Mouse (Mus musculus): ENCODE results near the gene Eva1b. TPM values are rescaled to one million over a fixed set of nuclear protein-coding genes. Genes with fewer than 3 reads are reported as not detected.

Eva1b gene
- polyA plus RNA-seq, 1 experiment from 2014 or later = 39.5 TPM

- H3K4me1 ChIP-seq = peaks cover 38% of the 10 kb centered on the region
- no peak overlapping the region for H3K4me3 ChIP-seq
- peaks cover 79% of the 10 kb centered on the region for H3K36me3 ChIP-seq
- peak overlapping the region; percentile 63 for H3K27ac ChIP-seq
- H3K27me3 ChIP-seq (ENCODE audit: insufficient read depth, poor library complexity, severe bottlenecking) = no peaks in the 10 kb centered on the region
- no peak for DNase-seq (ENCODE audit: low spot score)
- H3K9me3 ChIP-seq = no peaks in the 10 kb centered on the region
- WGBS = 65% methylated on average over 10 of the region's 10 CpGs
These were observed 16.0 kb upstream of the Eva1b start for GRCm38 (mm10) chr4:126131290-126132121.

DNA sequence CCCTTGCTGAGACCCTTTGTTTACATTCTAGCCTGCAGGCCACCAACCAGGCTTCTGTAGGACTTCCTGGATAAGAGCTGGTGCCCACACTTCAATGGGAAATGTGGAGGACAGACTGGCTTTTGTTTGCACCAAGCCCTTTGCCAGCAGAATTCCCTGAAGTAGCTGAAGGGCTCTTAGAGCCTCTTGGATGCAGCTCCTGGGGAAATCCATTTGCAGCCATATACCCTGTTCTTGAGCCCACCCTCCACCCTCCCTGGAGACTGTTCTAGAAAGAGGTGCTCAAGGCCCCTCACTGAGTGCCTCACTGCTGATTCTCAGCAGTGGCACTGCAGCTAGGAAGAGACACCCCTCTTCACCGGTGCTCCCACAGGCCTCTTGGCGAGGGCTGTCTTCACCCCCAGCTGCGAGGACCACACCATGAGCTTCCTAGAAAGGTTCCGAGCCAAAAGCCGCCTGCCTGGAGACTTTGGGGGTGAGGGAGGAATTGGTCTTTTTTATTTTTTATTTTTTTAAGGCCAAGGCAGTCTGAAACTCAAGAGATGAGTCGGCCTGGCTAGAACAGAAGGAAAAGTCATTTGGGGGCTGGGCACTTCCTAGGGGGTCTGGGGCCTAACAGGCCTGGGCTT is 14.8 kb upstream of the Eva1b start:
- H3K27ac ChIP-seq = peak overlapping the region; percentile 63; the same call in 1 of the 2 replicates
- H3K36me3 ChIP-seq = peaks cover 77% of the 10 kb centered on the region
- no peak for DNase-seq (ENCODE audit: low spot score)

GRCm38 (mm10) chr4:126134236-126134635 is 13.3 kb upstream of the Eva1b start:
- H3K9me3 ChIP-seq = no peaks in the 10 kb centered on the region
- no peak for DNase-seq (ENCODE audit: low spot score)
- H3K4me1 ChIP-seq = peaks cover 44% of the 10 kb centered on the region
- H3K27me3 ChIP-seq (ENCODE audit: insufficient read depth, poor library complexity, severe bottlenecking) = no peaks in the 10 kb centered on the region
- 86% methylated on average over 4 of the region's 4 CpGs for WGBS
- H3K36me3 ChIP-seq = peaks cover 77% of the 10 kb centered on the region
- H3K27ac ChIP-seq = no peak overlapping the region
- no peak overlapping the region for H3K4me3 ChIP-seq

More for the DNA sequence above, 14.8 kb upstream of the Eva1b start:
- Histone ChIP-seq H3K4me1 (peaks cover 41% of the 10 kb centered on the region), H3K4me3 (no peak overlapping the region), H3K9me3 (no peaks in the 10 kb centered on the region), H3K27me3 (ENCODE audit: insufficient read depth, poor library complexity, severe bottlenecking) (no peaks in the 10 kb centered on the region)
- 84% methylated on average over 6 of the region's 6 CpGs for WGBS

- Histone ChIP-seq H3K27me3 (ENCODE audit: insufficient read depth, poor library complexity, severe bottlenecking) (no peaks in the 10 kb centered on the region), H3K4me3 (no peak overlapping the region), H3K4me1 (peaks cover 44% of the 10 kb centered on the region), H3K9me3 (no peaks in the 10 kb centered on the region), H3K27ac (no peak overlapping the region), H3K36me3 (peaks cover 77% of the 10 kb centered on the region)
- 92% methylated on average over 4 of the region's 4 CpGs for WGBS
- DNase-seq (ENCODE audit: low spot score) = no peak
These were observed 12.9 kb upstream of the Eva1b start for GRCm38 (mm10) chr4:126134639-126135038.

- no peak overlapping the region for H3K4me3 ChIP-seq
- H3K4me1 ChIP-seq = peaks cover 22% of the 10 kb centered on the region
- WGBS = 78% methylated on average over 4 of the region's 4 CpGs
- peaks cover 71% of the 10 kb centered on the region for H3K36me3 ChIP-seq
- H3K27ac ChIP-seq = no peak overlapping the region
- H3K27me3 ChIP-seq (ENCODE audit: insufficient read depth, poor library complexity, severe bottlenecking) = no peaks in the 10 kb centered on the region
- no peaks in the 10 kb centered on the region for H3K9me3 ChIP-seq
- DNase-seq (ENCODE audit: low spot score) = no peak
These were observed 9.8 kb upstream of the Eva1b start for GRCm38 (mm10) chr4:126137773-126138172.

GRCm38 (mm10) chr4:126141021-126141420 is 6.5 kb upstream of the Eva1b start:
- DNase-seq (ENCODE audit: low spot score) = no peak
- H3K27me3 ChIP-seq (ENCODE audit: insufficient read depth, poor library complexity, severe bottlenecking) = no peaks in the 10 kb centered on the region
- peaks cover 44% of the 10 kb centered on the region for H3K36me3 ChIP-seq
- H3K4me3 ChIP-seq = no peak overlapping the region
- no peaks in the 10 kb centered on the region for H3K9me3 ChIP-seq
- peaks cover 21% of the 10 kb centered on the region for H3K4me1 ChIP-seq
- peak overlapping the region; percentile 48; the same call in 1 of the 2 replicates for H3K27ac ChIP-seq
- WGBS = 71% methylated on average over 5 of the region's 5 CpGs

DNA sequence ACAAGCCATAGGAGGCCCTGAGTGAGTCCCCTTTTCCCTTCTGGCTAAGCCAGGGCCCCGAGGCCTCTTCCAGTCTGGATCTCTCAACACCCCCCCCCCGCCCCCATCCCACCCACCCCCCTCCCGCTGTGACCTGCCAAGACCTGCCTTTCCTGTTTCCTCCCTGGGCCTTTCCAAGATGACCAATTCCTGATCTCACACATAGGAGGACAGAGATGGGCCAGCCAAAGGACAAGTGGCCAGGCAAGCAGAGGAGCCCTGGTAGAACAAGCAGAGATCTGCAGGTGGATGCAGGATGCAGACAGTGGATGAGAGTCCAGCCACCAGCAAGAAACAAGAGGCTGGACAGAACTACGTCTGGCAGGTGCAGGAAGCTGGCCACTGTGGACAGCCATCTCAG is 2.1 kb upstream of the Eva1b start:
- no peak for DNase-seq (ENCODE audit: low spot score)
- Histone ChIP-seq H3K36me3 (peaks cover 4% of the 10 kb centered on the region), H3K4me1 (peaks cover 48% of the 10 kb centered on the region), H3K9me3 (no peaks in the 10 kb centered on the region), H3K27me3 (ENCODE audit: insufficient read depth, poor library complexity, severe bottlenecking) (peaks cover 20% of the 10 kb centered on the region), H3K4me3 (no peak overlapping the region), H3K27ac (peak overlapping the region; percentile 63)
- 41% methylated on average over 3 of the region's 4 CpGs for WGBS

GRCm38 (mm10) chr4:126146974-126147532 is 491 bp upstream of the Eva1b start:
- no peak for DNase-seq (ENCODE audit: low spot score)
- H3K36me3 ChIP-seq = 0 out of 2 replicates have a peak, but pooled peaks cover 6% of the 10 kb centered on the region
- H3K4me3 ChIP-seq = peak overlapping the region; percentile 78
- WGBS = 36% methylated on average over 9 of the region's 9 CpGs
- peaks cover 25% of the 10 kb centered on the region for H3K27me3 ChIP-seq (ENCODE audit: insufficient read depth, poor library complexity, severe bottlenecking)
- H3K27ac ChIP-seq = peak overlapping the region; percentile 94
- peaks cover 59% of the 10 kb centered on the region for H3K4me1 ChIP-seq
- no peaks in the 10 kb centered on the region for H3K9me3 ChIP-seq

DNA sequence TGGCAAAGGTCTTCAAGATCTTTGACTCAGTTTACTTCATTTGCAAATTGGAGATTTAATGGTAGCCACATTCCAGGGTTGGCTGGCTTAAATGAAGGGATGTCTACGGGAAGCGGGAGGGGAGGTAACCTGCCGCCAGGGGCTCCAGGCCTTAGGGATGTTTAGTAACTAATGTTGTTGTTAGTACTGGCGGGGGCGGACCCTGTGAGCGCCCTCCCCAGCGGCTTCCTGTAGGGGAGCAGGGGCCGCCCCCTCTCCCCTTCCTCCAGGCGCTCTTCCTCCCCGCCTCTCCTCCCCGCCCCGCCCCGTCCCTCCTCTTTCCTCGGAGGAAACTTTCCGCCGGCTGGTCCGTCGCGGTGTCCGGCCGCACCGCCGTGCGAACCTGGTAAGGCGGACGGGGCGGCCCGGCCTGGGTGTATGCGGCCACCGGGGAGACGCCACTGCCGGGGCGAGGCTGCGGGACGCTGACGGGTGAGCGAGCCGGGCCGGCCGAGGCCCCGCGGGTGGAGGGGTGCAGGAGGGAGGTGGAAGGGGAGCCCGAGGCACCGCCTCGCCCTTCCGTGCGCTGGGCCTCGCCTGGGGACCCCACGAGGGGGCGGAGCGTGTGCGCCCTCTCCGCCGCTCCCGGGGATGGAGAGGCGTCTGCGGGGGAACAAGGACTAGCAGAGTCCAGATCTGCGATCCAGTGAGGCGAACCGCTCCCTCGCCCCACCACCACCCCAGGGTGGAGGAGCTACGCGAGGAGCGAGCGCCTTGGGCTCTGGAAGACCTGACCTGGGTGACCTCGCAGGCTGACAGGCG is 817 bp downstream of the Eva1b start:
- peak; percentile 83 for DNase-seq (ENCODE audit: low spot score)
- peak overlapping the region; percentile 94 for H3K27ac ChIP-seq
- no peaks in the 10 kb centered on the region for H3K9me3 ChIP-seq
- peaks cover 70% of the 10 kb centered on the region for H3K4me1 ChIP-seq
- H3K36me3 ChIP-seq = peaks cover 15% of the 10 kb centered on the region; the same call in 1 of the 2 replicates
- peaks cover 25% of the 10 kb centered on the region for H3K27me3 ChIP-seq (ENCODE audit: insufficient read depth, poor library complexity, severe bottlenecking)
- peak overlapping the region; percentile 78 for H3K4me3 ChIP-seq
- WGBS = 2% methylated on average over 67 of the region's 67 CpGs

DNA sequence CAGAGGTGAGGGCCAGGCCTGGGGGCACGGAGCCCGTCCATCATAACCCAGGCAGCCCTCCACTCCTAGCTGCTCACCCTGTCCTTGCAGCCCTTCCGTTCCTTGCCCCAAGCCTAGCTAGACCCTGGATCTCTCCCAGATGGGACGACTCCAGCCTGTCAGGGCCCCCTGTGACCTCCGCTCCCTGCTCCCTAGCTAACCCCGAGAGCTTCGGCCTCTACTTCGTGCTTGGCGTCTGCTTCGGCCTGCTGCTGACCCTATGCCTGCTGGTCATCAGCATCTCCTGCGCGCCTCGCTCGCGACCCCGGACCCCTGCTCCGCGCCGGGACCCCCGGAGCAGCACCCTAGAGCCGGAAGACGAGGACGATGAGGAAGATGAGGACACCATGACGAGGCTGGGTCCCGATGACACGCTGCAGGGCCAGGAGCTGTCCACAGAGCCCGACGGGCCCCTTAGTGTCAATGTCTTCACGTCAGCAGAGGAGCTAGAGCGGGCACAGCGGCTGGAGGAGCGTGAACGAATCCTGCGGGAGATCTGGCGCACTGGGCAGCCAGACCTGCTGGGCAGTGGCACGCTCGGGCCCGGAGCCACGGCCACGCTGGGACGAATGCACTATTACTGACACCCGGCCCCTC is 1.6 kb downstream of the Eva1b start:
- Histone ChIP-seq H3K36me3 (peaks cover 15% of the 10 kb centered on the region; the same call in 1 of the 2 replicates), H3K4me3 (peak overlapping the region; percentile 78), H3K4me1 (peaks cover 70% of the 10 kb centered on the region), H3K9me3 (no peaks in the 10 kb centered on the region), H3K27me3 (ENCODE audit: insufficient read depth, poor library complexity, severe bottlenecking) (peaks cover 25% of the 10 kb centered on the region), H3K27ac (peak overlapping the region; percentile 94)
- DNase-seq (ENCODE audit: low spot score) = peak; percentile 82
- 17% methylated on average over 42 of the region's 42 CpGs for WGBS

GRCm38 (mm10) chr4:126149798-126150197 is 2.3 kb downstream of the Eva1b start:
- Histone ChIP-seq H3K27me3 (ENCODE audit: insufficient read depth, poor library complexity, severe bottlenecking) (peaks cover 25% of the 10 kb centered on the region), H3K27ac (peak overlapping the region; percentile 94), H3K36me3 (peaks cover 15% of the 10 kb centered on the region; the same call in 1 of the 2 replicates), H3K9me3 (no peaks in the 10 kb centered on the region), H3K4me3 (peak overlapping the region; percentile 78), H3K4me1 (peaks cover 75% of the 10 kb centered on the region)
- DNase-seq (ENCODE audit: low spot score) = no peak
- 46% methylated on average over 10 of the region's 10 CpGs for WGBS
